Mouse (Mus musculus): ENCODE measurements around the gene Rfng. TPM values are rescaled to one million over a fixed set of nuclear protein-coding genes. Genes with fewer than 3 reads are reported as not detected.
A peak's percentile ranks its signal among the peaks of the same experiment; 100 is the strongest.

Rfng gene
- polyA plus RNA-seq, 1 experiment from 2014 or later, result 18.1 TPM

DNA sequence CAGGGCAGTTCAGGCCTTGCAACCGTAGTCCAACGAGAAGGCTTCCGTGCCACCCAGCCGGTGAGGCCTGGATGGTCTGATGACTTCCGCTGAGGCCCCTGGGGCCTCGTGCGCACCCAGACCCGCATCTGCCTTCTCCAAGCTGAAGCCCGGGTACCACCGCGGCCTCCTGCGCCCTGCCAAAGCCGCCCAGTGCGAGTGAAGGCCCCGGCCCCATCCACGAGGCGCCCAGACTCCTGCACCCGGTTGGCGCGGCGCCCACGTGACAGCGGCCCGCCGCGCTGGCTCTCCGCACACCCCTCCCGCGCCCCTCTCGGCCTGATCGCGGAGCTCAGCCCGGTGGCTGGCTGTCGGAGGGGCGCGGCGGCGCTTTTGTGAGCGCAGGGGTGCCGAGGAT, 39.5 kb upstream of the Rfng start:
- peak; percentile 38 for ATAC-seq (ENCODE audit: low FRiP score, low TSS enrichment)
- peak overlapping the region; percentile 86 for H3K4me3 ChIP-seq (ENCODE audit: low read depth, low read length)
- H3K27ac ChIP-seq (replicated peaks), result peak overlapping the region; percentile 91
- H3K4me1 ChIP-seq (replicated peaks; ENCODE audit: control insufficient read depth, insufficient read depth), result peaks cover 9% of the 10 kb centered on the region
- peaks cover 27% of the 10 kb centered on the region for H3K36me3 ChIP-seq (ENCODE audit: control insufficient read depth, insufficient read depth, low read length)
- H3K9me3 ChIP-seq (ENCODE audit: control insufficient read depth, low read length), result no peaks in the 10 kb centered on the region
- under 1% methylated on average over 40 of the region's 40 CpGs for WGBS
- peak overlapping the region; percentile 93 for H3K4me2 ChIP-seq (replicated peaks; ENCODE audit: low read depth)
- H3K9ac ChIP-seq (ENCODE audit: low read length), result peak overlapping the region; percentile 86
- no peak for DNase-seq (ENCODE audit: low spot score)
- no peaks in the 10 kb centered on the region for H3K27me3 ChIP-seq (ENCODE audit: control insufficient read depth, insufficient read depth, low read length)
- no peak for TF ChIP-seq CTCF (IDR thresholded peaks at IDR 0.05; ENCODE audit: low read depth)

DNA sequence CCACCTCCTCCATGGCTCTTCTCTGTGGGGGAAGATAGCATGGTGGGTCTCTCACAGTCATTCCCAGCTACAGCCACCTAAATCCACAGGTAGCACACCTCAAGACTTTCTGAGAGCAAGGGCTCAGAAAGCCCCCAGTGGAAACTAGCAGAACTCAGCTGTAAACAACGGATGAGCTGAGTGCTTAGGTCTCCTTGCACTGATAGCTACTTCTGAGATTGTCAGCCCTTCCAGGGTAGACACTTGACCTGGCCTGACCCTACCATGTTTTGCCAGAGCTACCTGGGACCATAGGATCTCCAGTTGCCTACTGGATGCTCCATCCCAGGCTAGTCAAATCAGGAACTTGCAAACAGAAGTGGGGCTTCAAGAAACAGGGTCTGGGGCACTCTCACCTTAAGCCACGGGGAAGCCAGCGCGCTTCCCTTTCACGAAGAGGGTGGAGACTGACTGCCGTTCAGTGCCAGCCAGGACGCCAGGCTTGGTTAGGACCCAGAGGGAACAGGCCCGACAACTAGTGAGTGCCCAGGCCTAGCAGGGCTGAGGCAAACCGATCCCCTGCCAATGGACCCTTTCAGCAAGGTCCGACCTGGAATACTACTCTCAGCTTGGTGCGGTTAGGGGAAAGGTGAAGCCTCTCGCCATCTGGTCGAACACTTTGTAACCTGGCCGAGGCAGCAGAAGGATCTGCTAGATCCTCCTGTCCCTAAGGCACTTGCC, 39.0 kb upstream of the Rfng start:
- Histone ChIP-seq H3K36me3 (ENCODE audit: control insufficient read depth, insufficient read depth, low read length) (peaks cover 33% of the 10 kb centered on the region), H3K4me3 (ENCODE audit: low read depth, low read length) (peak overlapping the region; percentile 86), H3K9me3 (ENCODE audit: control insufficient read depth, low read length) (no peaks in the 10 kb centered on the region), H3K4me1 (replicated peaks; ENCODE audit: control insufficient read depth, insufficient read depth) (peaks cover 9% of the 10 kb centered on the region), H3K4me2 (replicated peaks; ENCODE audit: low read depth) (peak overlapping the region; percentile 93), H3K9ac (ENCODE audit: low read length) (peak overlapping the region; percentile 86), H3K27me3 (ENCODE audit: control insufficient read depth, insufficient read depth, low read length) (no peaks in the 10 kb centered on the region), H3K27ac (replicated peaks) (peak overlapping the region; percentile 91)
- WGBS, result 2% methylated on average over 14 of the region's 14 CpGs
- ATAC-seq (ENCODE audit: low FRiP score, low TSS enrichment) (no peak), DNase-seq (ENCODE audit: low spot score) (peak; percentile 59)
- no peak for TF ChIP-seq EP300 (optimal IDR thresholded peaks at IDR 0.05)
- TF ChIP-seq CTCF (IDR thresholded peaks at IDR 0.05; ENCODE audit: low read depth), result no peak

DNA sequence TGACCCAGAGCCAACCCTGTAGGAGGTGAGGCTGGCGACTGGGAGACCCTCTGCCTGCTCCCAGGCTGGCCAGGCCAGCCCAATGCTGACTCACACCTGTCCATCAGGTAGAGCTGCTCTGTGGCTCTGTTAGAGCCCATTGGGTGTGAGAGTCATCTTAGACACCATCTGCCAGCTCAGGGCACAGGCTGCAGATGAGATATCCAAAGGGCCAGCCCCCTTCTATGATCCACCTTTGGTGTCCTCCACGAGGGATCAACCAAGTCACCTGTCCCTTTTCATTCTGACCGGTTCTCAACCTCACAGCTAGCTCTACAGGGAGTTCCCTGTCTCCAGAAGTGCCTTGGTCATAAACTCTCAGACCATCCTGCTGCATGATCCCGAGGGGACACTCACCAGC, 38.3 kb upstream of the Rfng start:
- WGBS, result 40% methylated on average over 4 of the region's 4 CpGs
- H3K27ac ChIP-seq (replicated peaks), result peak overlapping the region; percentile 24; the same call in 1 of the 2 replicates
- DNase-seq (ENCODE audit: low spot score) (no peak), ATAC-seq (ENCODE audit: low FRiP score, low TSS enrichment) (no peak)
- peak overlapping the region; percentile 86 for H3K9ac ChIP-seq (ENCODE audit: low read length)
- H3K4me1 ChIP-seq (replicated peaks; ENCODE audit: control insufficient read depth, insufficient read depth), result peaks cover 9% of the 10 kb centered on the region
- H3K4me3 ChIP-seq (ENCODE audit: low read depth, low read length), result peak overlapping the region; percentile 86
- peaks cover 39% of the 10 kb centered on the region for H3K36me3 ChIP-seq (ENCODE audit: control insufficient read depth, insufficient read depth, low read length)
- TF ChIP-seq CTCF (IDR thresholded peaks at IDR 0.05; ENCODE audit: low read depth), result no peak
- no peak for TF ChIP-seq EP300 (optimal IDR thresholded peaks at IDR 0.05)
- peak overlapping the region; percentile 93 for H3K4me2 ChIP-seq (replicated peaks; ENCODE audit: low read depth)
- H3K9me3 ChIP-seq (ENCODE audit: control insufficient read depth, low read length), result no peaks in the 10 kb centered on the region
- H3K27me3 ChIP-seq (ENCODE audit: control insufficient read depth, insufficient read depth, low read length), result no peaks in the 10 kb centered on the region

DNA sequence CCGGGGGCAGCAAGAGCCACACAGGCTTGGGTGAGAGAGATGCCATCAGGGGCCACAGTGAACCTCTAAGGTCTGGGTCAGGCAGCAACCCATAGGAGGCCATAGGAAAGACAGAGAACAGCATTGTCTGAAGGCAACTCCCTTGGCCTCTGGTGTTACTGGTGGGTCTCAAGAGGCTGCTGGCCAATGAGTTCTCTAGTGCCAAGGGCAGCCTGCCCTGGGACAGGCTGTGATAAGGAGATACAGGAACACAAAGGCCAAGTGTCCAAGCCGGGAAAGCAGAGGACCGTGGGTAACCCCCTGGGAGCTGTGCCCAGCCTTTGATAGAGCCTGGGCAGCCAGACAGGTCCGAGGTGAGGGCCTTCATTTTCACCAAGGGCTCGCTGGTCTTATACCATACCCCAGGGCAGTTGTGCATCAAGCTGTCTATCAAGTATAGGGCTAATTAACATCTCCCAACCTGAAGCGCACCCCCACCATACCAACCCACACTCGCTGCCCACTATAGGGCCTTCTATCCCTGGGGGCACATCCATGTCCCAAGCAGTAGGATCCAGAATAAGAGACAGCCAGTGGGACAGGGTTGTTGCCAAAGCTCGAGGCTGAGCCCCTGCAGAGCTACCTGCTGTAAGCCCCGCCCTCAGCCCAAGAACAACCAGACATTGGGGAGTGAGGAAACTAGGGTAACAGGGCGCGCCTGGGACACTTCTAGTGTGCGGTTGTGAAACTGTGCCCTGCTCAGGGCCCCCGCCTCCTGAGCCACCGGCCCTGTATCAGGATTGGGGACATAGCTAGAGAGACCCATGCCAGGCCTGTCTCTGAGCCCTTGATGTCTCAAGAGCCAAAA, 37.3 kb upstream of the Rfng start:
- H3K27me3 ChIP-seq (ENCODE audit: control insufficient read depth, insufficient read depth, low read length), result no peaks in the 10 kb centered on the region
- TF ChIP-seq CTCF (IDR thresholded peaks at IDR 0.05; ENCODE audit: low read depth) (no peak), EP300 (optimal IDR thresholded peaks at IDR 0.05) (no peak)
- no peak overlapping the region for H3K4me3 ChIP-seq (ENCODE audit: low read depth, low read length)
- peaks cover 9% of the 10 kb centered on the region for H3K4me1 ChIP-seq (replicated peaks; ENCODE audit: control insufficient read depth, insufficient read depth)
- DNase-seq (ENCODE audit: low spot score), result no peak
- 67% methylated on average over 14 of the region's 14 CpGs for WGBS
- no peaks in the 10 kb centered on the region for H3K9me3 ChIP-seq (ENCODE audit: control insufficient read depth, low read length)
- ATAC-seq (ENCODE audit: low FRiP score, low TSS enrichment), result no peak
- H3K27ac ChIP-seq (replicated peaks), result no peak overlapping the region; the same call in 1 of the 2 replicates
- peaks cover 48% of the 10 kb centered on the region for H3K36me3 ChIP-seq (ENCODE audit: control insufficient read depth, insufficient read depth, low read length)
- H3K9ac ChIP-seq (ENCODE audit: low read length), result no peak overlapping the region
- H3K4me2 ChIP-seq (replicated peaks; ENCODE audit: low read depth), result peak overlapping the region; percentile 93; the same call in 1 of the 2 replicates

DNA sequence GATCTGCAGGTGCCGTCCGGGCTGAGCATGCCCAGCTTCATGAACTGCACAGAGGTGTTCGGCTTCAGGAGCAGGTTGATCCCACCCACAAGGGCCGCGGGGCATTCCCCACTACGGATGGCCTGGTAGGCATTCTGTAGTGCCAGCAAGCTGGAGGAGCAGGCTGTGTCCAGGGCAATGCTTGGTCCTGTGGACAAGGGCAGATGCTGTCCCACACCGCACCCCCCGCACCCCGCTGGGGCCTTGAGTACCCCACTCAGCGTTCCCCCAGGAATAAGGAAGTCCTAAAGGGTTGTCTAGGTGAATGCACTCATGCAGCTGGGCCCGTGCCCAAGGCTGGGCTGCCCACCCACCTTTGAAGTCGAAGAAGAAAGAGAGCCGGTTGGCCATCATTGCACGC, 36.5 kb upstream of the Rfng start:
- no peak overlapping the region for H3K4me2 ChIP-seq (replicated peaks; ENCODE audit: low read depth)
- WGBS, result 91% methylated on average over 14 of the region's 14 CpGs
- H3K27me3 ChIP-seq (ENCODE audit: control insufficient read depth, insufficient read depth, low read length), result no peaks in the 10 kb centered on the region
- TF ChIP-seq CTCF (IDR thresholded peaks at IDR 0.05; ENCODE audit: low read depth) (no peak), EP300 (optimal IDR thresholded peaks at IDR 0.05) (no peak)
- no peak for ATAC-seq (ENCODE audit: low FRiP score, low TSS enrichment)
- no peak overlapping the region for H3K27ac ChIP-seq (replicated peaks)
- no peaks in the 10 kb centered on the region for H3K9me3 ChIP-seq (ENCODE audit: control insufficient read depth, low read length)
- peaks cover 9% of the 10 kb centered on the region for H3K4me1 ChIP-seq (replicated peaks; ENCODE audit: control insufficient read depth, insufficient read depth)
- no peak for DNase-seq (ENCODE audit: low spot score)
- peaks cover 55% of the 10 kb centered on the region for H3K36me3 ChIP-seq (ENCODE audit: control insufficient read depth, insufficient read depth, low read length)
- no peak overlapping the region for H3K9ac ChIP-seq (ENCODE audit: low read length)
- no peak overlapping the region for H3K4me3 ChIP-seq (ENCODE audit: low read depth, low read length)

DNA sequence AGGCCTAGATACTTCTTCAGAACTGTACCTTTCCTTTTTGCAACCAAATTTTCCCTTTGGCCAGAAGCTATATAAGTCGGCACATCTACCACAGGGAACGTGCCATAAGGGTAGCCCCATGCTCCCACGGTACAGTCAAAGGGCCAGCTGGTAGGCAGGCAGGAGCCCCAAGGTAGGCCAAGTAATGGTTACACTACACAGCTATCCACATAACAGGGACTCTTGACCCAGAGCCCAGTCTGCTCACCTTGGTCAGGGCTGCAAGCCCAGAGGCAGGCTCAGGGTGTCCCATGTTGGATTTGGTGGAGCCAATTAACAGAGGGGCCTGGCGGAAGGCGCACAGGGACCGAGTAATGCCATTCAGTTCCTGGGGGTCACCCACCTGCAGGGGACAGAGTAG, 35.5 kb upstream of the Rfng start:
- 95% methylated on average over 6 of the region's 6 CpGs for WGBS
- Histone ChIP-seq H3K4me2 (replicated peaks; ENCODE audit: low read depth) (no peak overlapping the region), H3K36me3 (ENCODE audit: control insufficient read depth, insufficient read depth, low read length) (peaks cover 64% of the 10 kb centered on the region), H3K4me1 (replicated peaks; ENCODE audit: control insufficient read depth, insufficient read depth) (peaks cover 7% of the 10 kb centered on the region), H3K9ac (ENCODE audit: low read length) (no peak overlapping the region), H3K9me3 (ENCODE audit: control insufficient read depth, low read length) (no peaks in the 10 kb centered on the region), H3K4me3 (ENCODE audit: low read depth, low read length) (no peak overlapping the region), H3K27me3 (ENCODE audit: control insufficient read depth, insufficient read depth, low read length) (no peaks in the 10 kb centered on the region), H3K27ac (replicated peaks) (no peak overlapping the region)
- ATAC-seq (ENCODE audit: low FRiP score, low TSS enrichment) (no peak), DNase-seq (ENCODE audit: low spot score) (no peak)
- TF ChIP-seq CTCF (IDR thresholded peaks at IDR 0.05; ENCODE audit: low read depth) (no peak), EP300 (optimal IDR thresholded peaks at IDR 0.05) (no peak)

Measured in stomach, postnatal 0 days (tissue).